Mouse (Mus musculus) lung, postnatal 10 days (tissue): ENCODE measurements around the gene Nt5c.
"Not testable (repeated sequence)": the region's sequence is repeated elsewhere in the genome, so short reads cannot be mapped to it uniquely, and the experiment has no call there.

Experiments used
- DNase-seq: peaks from one replicate; pipeline ENCODE4 v3.0.0; 2021

Nt5c gene

GRCm38 (mm10) chr11:115463397-115463796 lies 28.3 kb downstream of the Nt5c start:
- no peak for DNase-seq

GRCm38 (mm10) chr11:115462243-115462891 lies 29.3 kb downstream of the Nt5c start, which contains the start of gene Slc16a5:
Slc16a5 (plus strand) TSS chr11:115462474.
- DNase-seq, result no peak

GRCm38 (mm10) chr11:115461846-115462242 lies 29.8 kb downstream of the Nt5c start:
- no peak for DNase-seq

- DNase-seq, result no peak
Observed at GRCm38 (mm10) chr11:115460976-115461375, 30.7 kb downstream of the Nt5c start.

- DNase-seq, result peak; percentile 32
Observed at GRCm38 (mm10) chr11:115457405-115457804, 34.3 kb downstream of the Nt5c start.

- DNase-seq, result no peak
Observed at GRCm38 (mm10) chr11:115456182-115456581, 35.5 kb downstream of the Nt5c start.

- DNase-seq, result no peak
Observed at GRCm38 (mm10) chr11:115455619-115456018, 36.0 kb downstream of the Nt5c start.

- not testable (repeated sequence) for DNase-seq
Observed at GRCm38 (mm10) chr11:115454822-115455221, 36.8 kb downstream of the Nt5c start.

GRCm38 (mm10) chr11:115453306-115453705 lies 38.4 kb downstream of the Nt5c start:
- no peak for DNase-seq

- no peak for DNase-seq
Observed at GRCm38 (mm10) chr11:115452281-115452860, 39.3 kb downstream of the Nt5c start.

- no peak for DNase-seq
Observed at GRCm38 (mm10) chr11:115451781-115452241, 39.9 kb downstream of the Nt5c start.

- no peak for DNase-seq
Observed at GRCm38 (mm10) chr11:115450176-115450575, 41.5 kb downstream of the Nt5c start.

- DNase-seq, result no peak
Observed at GRCm38 (mm10) chr11:115448998-115449397, 42.7 kb downstream of the Nt5c start.

GRCm38 (mm10) chr11:115448075-115448474 lies 43.6 kb downstream of the Nt5c start:
- DNase-seq, result no peak

- no peak for DNase-seq
Observed at GRCm38 (mm10) chr11:115447321-115447885, 44.3 kb downstream of the Nt5c start.

- no peak for DNase-seq
Observed at GRCm38 (mm10) chr11:115446906-115447305, 44.8 kb downstream of the Nt5c start.

GRCm38 (mm10) chr11:115441417-115441816 lies 50.2 kb downstream of the Nt5c start:
- DNase-seq, result peak; percentile 16
